Mouse (Mus musculus): ENCODE results near the gene Ppox. TPM values are rescaled to one million over a fixed set of nuclear protein-coding genes. Genes with fewer than 3 reads are reported as not detected.

Gene Ppox
- polyA plus RNA-seq, 1 experiment, result 51.5 TPM

- TF ChIP-seq POLR2A (IDR thresholded peaks at IDR 0.05; ENCODE audit: low read depth, low read length) (no peak), CTCF (conservative IDR thresholded peaks at IDR 0.05; ENCODE audit: insufficient read depth, insufficient read length, low read depth, low read length) (no peak)
- Histone ChIP-seq H3K27me3 (replicated peaks; ENCODE audit: control insufficient read depth, insufficient read depth, low read length) (no peaks in the 10 kb centered on the region), H3K4me3 (ENCODE audit: insufficient read depth, low read depth, low read length) (no peak overlapping the region), H3K27ac (ENCODE audit: insufficient read depth, low read depth, low read length) (no peak overlapping the region), H3K36me3 (ENCODE audit: control insufficient read depth, insufficient read depth, low read length) (no peaks in the 10 kb centered on the region), H3K4me1 (ENCODE audit: control insufficient read depth, insufficient read depth, low read length) (peaks cover 13% of the 10 kb centered on the region; the same call in 1 of the 2 replicates)
- DNase-seq, result no peak
- WGBS, result 77% methylated on average over 3 of the region's 3 CpGs
Measured at GRCm38 (mm10) chr1:171272086-171272485, 8.9 kb downstream of the Ppox start.

GRCm38 (mm10) chr1:171271622-171272021 is 9.4 kb downstream of the Ppox start:
- Histone ChIP-seq H3K4me3 (ENCODE audit: insufficient read depth, low read depth, low read length) (no peak overlapping the region), H3K27me3 (replicated peaks; ENCODE audit: control insufficient read depth, insufficient read depth, low read length) (no peaks in the 10 kb centered on the region), H3K36me3 (ENCODE audit: control insufficient read depth, insufficient read depth, low read length) (no peaks in the 10 kb centered on the region), H3K27ac (ENCODE audit: insufficient read depth, low read depth, low read length) (peak overlapping the region; percentile 81; the same call in 1 of the 2 replicates), H3K4me1 (ENCODE audit: control insufficient read depth, insufficient read depth, low read length) (peaks cover 13% of the 10 kb centered on the region; the same call in 1 of the 2 replicates)
- WGBS, result 58% methylated on average over 10 of the region's 10 CpGs
- no peak for DNase-seq
- TF ChIP-seq POLR2A (IDR thresholded peaks at IDR 0.05; ENCODE audit: low read depth, low read length), result no peak
- no peak for TF ChIP-seq CTCF (conservative IDR thresholded peaks at IDR 0.05; ENCODE audit: insufficient read depth, insufficient read length, low read depth, low read length)

- Histone ChIP-seq H3K4me1 (ENCODE audit: control insufficient read depth, insufficient read depth, low read length) (peaks cover 13% of the 10 kb centered on the region; the same call in 1 of the 2 replicates), H3K27ac (ENCODE audit: insufficient read depth, low read depth, low read length) (peak overlapping the region; percentile 81), H3K27me3 (replicated peaks; ENCODE audit: control insufficient read depth, insufficient read depth, low read length) (no peaks in the 10 kb centered on the region), H3K36me3 (ENCODE audit: control insufficient read depth, insufficient read depth, low read length) (no peaks in the 10 kb centered on the region), H3K4me3 (ENCODE audit: insufficient read depth, low read depth, low read length) (peak overlapping the region; percentile 91)
- no peak for DNase-seq
- WGBS, result 23% methylated on average over 9 of the region's 9 CpGs
- TF ChIP-seq POLR2A (IDR thresholded peaks at IDR 0.05; ENCODE audit: low read depth, low read length), result no peak
- TF ChIP-seq CTCF (conservative IDR thresholded peaks at IDR 0.05; ENCODE audit: insufficient read depth, insufficient read length, low read depth, low read length), result no peak
Measured at GRCm38 (mm10) chr1:171271196-171271595, 9.8 kb downstream of the Ppox start.

GRCm38 (mm10) chr1:171270573-171270900 is 10.4 kb downstream of the Ppox start:
- Histone ChIP-seq H3K27ac (ENCODE audit: insufficient read depth, low read depth, low read length) (peak overlapping the region; percentile 89), H3K4me1 (ENCODE audit: control insufficient read depth, insufficient read depth, low read length) (peaks cover 13% of the 10 kb centered on the region; the same call in 1 of the 2 replicates), H3K4me3 (ENCODE audit: insufficient read depth, low read depth, low read length) (peak overlapping the region; percentile 91), H3K27me3 (replicated peaks; ENCODE audit: control insufficient read depth, insufficient read depth, low read length) (no peaks in the 10 kb centered on the region), H3K36me3 (ENCODE audit: control insufficient read depth, insufficient read depth, low read length) (no peaks in the 10 kb centered on the region)
- 0% methylated on average over 19 of the region's 19 CpGs for WGBS
- TF ChIP-seq CTCF (conservative IDR thresholded peaks at IDR 0.05; ENCODE audit: insufficient read depth, insufficient read length, low read depth, low read length) (no peak), POLR2A (IDR thresholded peaks at IDR 0.05; ENCODE audit: low read depth, low read length) (no peak)
- peak; percentile 82 for DNase-seq

- WGBS, result 5% methylated on average over 36 of the region's 36 CpGs
- peak within 1 kb of the TSS; percentile 89 for H3K27ac ChIP-seq (ENCODE audit: insufficient read depth, low read depth, low read length)
Measured at GRCm38 (mm10) chr1:171269848-171270572, 11.0 kb downstream of the Ppox start, which contains the start of gene B4galt3. Gene B4galt3 (plus strand): TSS chr1:171270328.

GRCm38 (mm10) chr1:171268341-171268740 is 12.6 kb downstream of the Ppox start:
- 69% methylated on average over 1 of the region's 1 CpGs for WGBS
- H3K4me1 ChIP-seq (ENCODE audit: control insufficient read depth, insufficient read depth, low read length), result peaks cover 13% of the 10 kb centered on the region; the same call in 1 of the 2 replicates
- TF ChIP-seq POLR2A (IDR thresholded peaks at IDR 0.05; ENCODE audit: low read depth, low read length) (no peak), CTCF (conservative IDR thresholded peaks at IDR 0.05; ENCODE audit: insufficient read depth, insufficient read length, low read depth, low read length) (no peak)
- DNase-seq, result no peak
- no peaks in the 10 kb centered on the region for H3K27me3 ChIP-seq (replicated peaks; ENCODE audit: control insufficient read depth, insufficient read depth, low read length)
- H3K4me3 ChIP-seq (ENCODE audit: insufficient read depth, low read depth, low read length), result no peak overlapping the region
- H3K36me3 ChIP-seq (ENCODE audit: control insufficient read depth, insufficient read depth, low read length), result no peaks in the 10 kb centered on the region
- H3K27ac ChIP-seq (ENCODE audit: insufficient read depth, low read depth, low read length), result no peak overlapping the region

More at GRCm38 (mm10) chr1:171269848-171270572, 11.0 kb downstream of the Ppox start, which contains the start of gene B4galt3:
- peak within 1 kb of the TSS; percentile 91 for H3K4me3 ChIP-seq (ENCODE audit: insufficient read depth, low read depth, low read length)
- DNase-seq, result peak; percentile 97
- no peaks in the 10 kb centered on the region for H3K27me3 ChIP-seq (replicated peaks; ENCODE audit: control insufficient read depth, insufficient read depth, low read length)
- no peaks in the 10 kb centered on the region for H3K36me3 ChIP-seq (ENCODE audit: control insufficient read depth, insufficient read depth, low read length)
- TF ChIP-seq POLR2A (IDR thresholded peaks at IDR 0.05; ENCODE audit: low read depth, low read length) (peak; percentile 96), CTCF (conservative IDR thresholded peaks at IDR 0.05; ENCODE audit: insufficient read depth, insufficient read length, low read depth, low read length) (no peak)
- H3K4me1 ChIP-seq (ENCODE audit: control insufficient read depth, insufficient read depth, low read length), result peaks cover 13% of the 10 kb centered on the region; the same call in 1 of the 2 replicates

GRCm38 (mm10) chr1:171265971-171266744 is 14.8 kb downstream of the Ppox start:
- Histone ChIP-seq H3K4me1 (ENCODE audit: control insufficient read depth, insufficient read depth, low read length) (peaks cover 7% of the 10 kb centered on the region; the same call in 1 of the 2 replicates), H3K27me3 (replicated peaks; ENCODE audit: control insufficient read depth, insufficient read depth, low read length) (no peaks in the 10 kb centered on the region), H3K36me3 (ENCODE audit: control insufficient read depth, insufficient read depth, low read length) (no peaks in the 10 kb centered on the region), H3K4me3 (ENCODE audit: insufficient read depth, low read depth, low read length) (no peak overlapping the region), H3K27ac (ENCODE audit: insufficient read depth, low read depth, low read length) (no peak overlapping the region)
- TF ChIP-seq CTCF (conservative IDR thresholded peaks at IDR 0.05; ENCODE audit: insufficient read depth, insufficient read length, low read depth, low read length) (no peak), POLR2A (IDR thresholded peaks at IDR 0.05; ENCODE audit: low read depth, low read length) (no peak)
- WGBS, result 48% methylated on average over 4 of the region's 4 CpGs
- DNase-seq, result no peak

Measured in kidney, adult 2 months (tissue).